Mouse (Mus musculus) neural tube, embryonic 14.5 days (tissue): ENCODE results near the gene Ang. TPM values are rescaled to one million over a fixed set of nuclear protein-coding genes. Genes with fewer than 3 reads are reported as not detected.
"Not testable (repeated sequence)": the region's sequence is repeated elsewhere in the genome, so short reads cannot be mapped to it uniquely, and the experiment has no call there.

Experiments used
- ATAC-seq: fragments of 200-750 bp; cut with Nextera tagmentation; 2 replicates; pipeline ENCODE4 v1.8.0; 2017; ENCODE audit warnings: low read depth, mild to moderate bottlenecking, moderate TSS enrichment, moderate library complexity
- H3K27ac ChIP-seq: fragments of 300-500 bp; sonication (generic); 2 replicates; pipeline ENCODE4 v1.5.1; 2014; ENCODE audit warnings: low read depth, mild to moderate bottlenecking, control low read depth, low read length, moderate library complexity, mixed read lengths
- H3K27me3 ChIP-seq: fragments of 300-500 bp; sonication (generic); 2 replicates; pipeline ENCODE4 v1.6.1; 2014; ENCODE audit warnings: low read length; ENCODE audit not compliant: control insufficient read depth, insufficient read depth
- H3K36me3 ChIP-seq: fragments of 300-500 bp; sonication (generic); 2 replicates; pipeline ENCODE4 v1.6.1; 2014; ENCODE audit warnings: low read length, mixed read lengths; ENCODE audit not compliant: control insufficient read depth, insufficient read depth
- H3K4me1 ChIP-seq: fragments of 300-500 bp; sonication (generic); 2 replicates; pipeline ENCODE4 v1.6.1; 2014; ENCODE audit warnings: low read length; ENCODE audit not compliant: control insufficient read depth, insufficient read depth
- H3K4me2 ChIP-seq: fragments of 300-500 bp; sonication (generic); 2 replicates; pipeline ENCODE4 v1.6.1; 2014; ENCODE audit warnings: mild to moderate bottlenecking, low read depth, low read length, control low read depth
- H3K4me3 ChIP-seq: fragments of 300-500 bp; sonication (generic); 2 replicates; pipeline ENCODE4 v1.5.1; 2014; ENCODE audit warnings: low read depth, low read length, control low read depth, mixed read lengths
- H3K9ac ChIP-seq: fragments of 300-500 bp; sonication (generic); replicated peaks from 2 replicates; pipeline ENCODE4 v1.6.1; 2014; ENCODE audit warnings: low read depth, mild to moderate bottlenecking, control low read depth, low read length, mixed read lengths
- H3K9me3 ChIP-seq: fragments of 300-500 bp; sonication (generic); 2 replicates; pipeline ENCODE4 v1.6.1; 2016; ENCODE audit warnings: low read length; ENCODE audit not compliant: control insufficient read depth
- WGBS: fragments of 180-500 bp; shearing (Covaris S2); extraction: QIAGEN DNeasy Blood & Tissue Kit; methylation state at CpG from one replicate; pipeline ENCODE4 v1.1.7; 2014; 5-methylcytosine and 5-hydroxymethylcytosine counted together
- polyA plus RNA-seq: library from polyadenylated mRNA; unstranded; fragments of >200 nt; fragmentation: Nextera tagmentation; extraction: Ambion mirVana; gene quantifications from 2 replicates; pipeline ENCODE4 v1.2.1, GENCODE M21; 2014

Gene Ang
- polyA plus RNA-seq, 1 experiment from 2014 or later: 2.7 TPM

DNA sequence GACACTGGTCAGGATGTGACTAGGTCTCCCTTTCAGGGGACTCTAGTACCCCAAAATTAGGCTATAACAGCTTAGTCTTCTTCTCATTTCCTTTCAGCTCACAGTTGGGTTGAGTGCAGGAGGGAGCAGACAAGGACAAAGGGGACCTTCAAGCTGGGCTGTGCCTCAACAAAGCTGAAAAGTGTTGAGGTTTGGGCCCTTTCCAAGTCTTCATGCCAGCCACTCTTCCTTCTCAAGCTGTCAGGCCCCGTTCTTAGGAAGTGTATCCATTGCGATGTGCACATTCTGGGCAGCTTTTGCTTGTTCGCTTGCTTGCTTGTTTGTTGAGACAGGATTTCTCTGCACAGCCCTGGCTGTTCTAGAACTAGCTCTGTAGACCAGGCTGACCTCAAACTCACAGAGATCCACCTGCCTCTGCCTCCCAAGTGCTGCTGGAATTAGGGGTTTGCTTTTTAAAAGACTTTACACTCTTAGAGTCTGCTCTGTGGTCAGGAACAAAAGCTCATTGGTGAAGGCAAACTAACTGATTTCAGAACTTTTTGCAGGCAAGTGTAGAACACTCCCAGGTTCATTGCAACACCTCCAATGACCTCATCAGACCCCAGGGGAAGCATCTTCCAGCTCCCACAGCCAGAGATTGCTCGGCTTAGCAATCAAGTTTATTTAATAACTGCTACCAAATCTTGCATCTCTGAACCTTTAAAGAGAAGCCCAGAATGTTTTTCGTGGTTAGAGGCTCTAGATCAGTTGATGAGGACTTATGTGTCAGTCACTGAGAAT, 3.3 kb downstream of the Ang start:
- no peak overlapping the region for H3K4me3 ChIP-seq
- H3K9ac ChIP-seq: no peak overlapping the region
- WGBS: 80% methylated on average over 5 of the region's 5 CpGs
- no peak overlapping the region for H3K4me2 ChIP-seq
- H3K27ac ChIP-seq: no peak overlapping the region
- ATAC-seq: no peak
- no peaks in the 10 kb centered on the region for H3K27me3 ChIP-seq
- no peaks in the 10 kb centered on the region for H3K4me1 ChIP-seq
- no peaks in the 10 kb centered on the region for H3K36me3 ChIP-seq
- H3K9me3 ChIP-seq: no peaks in the 10 kb centered on the region

DNA sequence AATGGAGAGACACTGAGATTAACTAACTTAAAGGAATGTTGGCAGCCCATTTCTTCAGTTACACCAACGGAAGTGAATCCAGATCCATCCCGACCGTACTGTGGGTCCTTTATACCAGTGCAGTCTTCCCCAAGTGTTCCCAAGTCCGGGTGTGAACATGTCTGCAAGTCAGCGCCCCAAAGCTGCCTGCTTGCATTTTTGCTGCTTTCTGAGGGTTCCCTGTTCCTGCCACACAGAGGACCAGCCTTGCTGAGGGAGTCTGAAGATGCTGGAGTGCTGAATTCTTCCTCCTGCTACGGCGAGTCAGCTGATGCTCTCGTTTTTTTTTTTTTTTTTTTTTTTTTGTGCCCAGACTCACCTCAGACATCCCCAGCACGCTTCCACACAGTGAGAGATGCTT, 4.0 kb downstream of the Ang start:
- Histone ChIP-seq H3K9ac (no peak overlapping the region), H3K9me3 (no peaks in the 10 kb centered on the region), H3K4me1 (no peaks in the 10 kb centered on the region), H3K27me3 (no peaks in the 10 kb centered on the region), H3K27ac (no peak overlapping the region), H3K4me2 (no peak overlapping the region), H3K36me3 (no peaks in the 10 kb centered on the region), H3K4me3 (no peak overlapping the region)
- WGBS: 68% methylated on average over 9 of the region's 9 CpGs
- ATAC-seq: no peak

- no peaks in the 10 kb centered on the region for H3K27me3 ChIP-seq
- no peak for ATAC-seq
- no peaks in the 10 kb centered on the region for H3K4me1 ChIP-seq
- no peaks in the 10 kb centered on the region for H3K9me3 ChIP-seq
- no peak overlapping the region for H3K4me2 ChIP-seq
- H3K4me3 ChIP-seq: no peak overlapping the region
- no peaks in the 10 kb centered on the region for H3K36me3 ChIP-seq
- no peak overlapping the region for H3K27ac ChIP-seq
- no peak overlapping the region for H3K9ac ChIP-seq
- WGBS: 69% methylated on average over 9 of the region's 9 CpGs
These were observed 5.0 kb downstream of the Ang start for GRCm38 (mm10) chr14:51095736-51096524.

GRCm38 (mm10) chr14:51098300-51098699, 7.3 kb downstream of the Ang start:
- WGBS: 16% methylated on average over 1 of the region's 1 CpGs
- not testable (repeated sequence) for H3K36me3 ChIP-seq, H3K9ac ChIP-seq, H3K4me2 ChIP-seq, H3K4me1 ChIP-seq, H3K27me3 ChIP-seq, H3K9me3 ChIP-seq, H3K27ac ChIP-seq, H3K4me3 ChIP-seq
- peak; percentile 69 for ATAC-seq

DNA sequence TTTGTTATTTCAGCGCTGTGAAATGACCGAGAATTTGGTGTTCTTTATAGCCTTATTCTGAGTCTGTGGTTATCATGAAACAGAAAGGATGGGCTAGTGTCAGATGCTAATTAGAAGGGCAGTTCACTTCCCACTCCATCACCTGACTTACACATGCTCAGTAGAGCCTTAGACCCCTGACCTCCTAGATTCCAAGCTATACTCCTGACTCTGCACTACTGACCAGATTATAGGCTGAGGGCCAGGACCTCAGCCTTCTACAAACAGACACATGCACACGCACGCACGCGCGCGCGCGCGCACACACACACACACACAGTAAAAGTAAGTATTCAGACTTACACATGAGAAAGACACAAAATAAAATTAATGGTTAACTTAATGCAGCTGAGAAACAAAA, 8.0 kb downstream of the Ang start:
- no peak; the same call in 1 of the 2 replicates for ATAC-seq

DNA sequence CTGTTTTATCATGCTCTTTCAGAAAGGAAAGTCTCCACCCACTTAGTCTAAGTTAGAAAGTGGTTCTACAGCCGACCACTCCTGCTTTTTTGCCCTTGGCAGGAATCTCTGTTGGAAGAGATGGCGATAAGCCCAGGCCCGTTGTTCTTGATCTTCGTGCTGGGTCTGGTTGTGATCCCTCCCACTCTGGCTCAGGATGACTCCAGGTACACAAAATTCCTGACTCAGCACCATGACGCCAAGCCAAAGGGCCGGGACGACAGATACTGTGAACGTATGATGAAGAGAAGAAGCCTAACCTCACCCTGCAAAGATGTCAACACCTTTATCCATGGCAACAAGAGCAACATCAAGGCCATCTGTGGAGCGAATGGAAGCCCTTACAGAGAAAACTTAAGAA, 10.3 kb downstream of the Ang start:
- Histone ChIP-seq H3K4me2 (no peak overlapping the region), H3K27me3 (no peaks in the 10 kb centered on the region), H3K27ac (no peak overlapping the region), H3K36me3 (no peaks in the 10 kb centered on the region), H3K9me3 (no peaks in the 10 kb centered on the region), H3K4me1 (no peaks in the 10 kb centered on the region), H3K4me3 (no peak overlapping the region), H3K9ac (no peak overlapping the region)
- ATAC-seq: no peak
- WGBS: 83% methylated on average over 9 of the region's 9 CpGs

More for the DNA sequence above, 8.0 kb downstream of the Ang start:
- H3K4me1 ChIP-seq: no peaks in the 10 kb centered on the region
- H3K4me2 ChIP-seq: no peak overlapping the region
- no peak overlapping the region for H3K27ac ChIP-seq
- H3K9me3 ChIP-seq: no peaks in the 10 kb centered on the region
- H3K27me3 ChIP-seq: no peaks in the 10 kb centered on the region
- no peak overlapping the region for H3K9ac ChIP-seq
- no peaks in the 10 kb centered on the region for H3K36me3 ChIP-seq
- no peak overlapping the region for H3K4me3 ChIP-seq
- 96% methylated on average over 11 of the region's 11 CpGs for WGBS

DNA sequence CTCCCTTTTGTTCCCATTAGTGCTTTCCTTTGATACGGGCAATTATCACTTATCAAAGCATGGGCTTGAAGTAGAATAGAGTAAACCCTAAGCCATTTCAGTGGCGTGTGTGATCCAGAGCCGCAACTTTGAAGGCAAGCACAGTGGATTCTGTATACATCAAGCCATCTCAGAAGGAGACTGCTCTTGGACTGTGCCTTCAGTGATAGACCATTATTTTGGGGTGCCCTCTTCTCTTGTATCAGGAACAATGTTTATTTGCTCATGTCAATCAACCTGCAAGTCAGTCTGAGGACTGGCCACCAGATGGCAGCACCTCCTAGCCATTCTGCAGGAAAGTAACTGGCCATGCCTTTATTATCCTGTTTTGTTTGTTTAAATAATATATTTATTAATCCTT, 12.3 kb downstream of the Ang start:
- H3K27me3 ChIP-seq: no peaks in the 10 kb centered on the region
- no peak overlapping the region for H3K27ac ChIP-seq
- WGBS: 54% methylated on average over 3 of the region's 3 CpGs
- no peak overlapping the region for H3K4me2 ChIP-seq
- H3K4me1 ChIP-seq: no peaks in the 10 kb centered on the region
- H3K36me3 ChIP-seq: no peaks in the 10 kb centered on the region
- H3K4me3 ChIP-seq: no peak overlapping the region
- H3K9me3 ChIP-seq: no peaks in the 10 kb centered on the region
- no peak overlapping the region for H3K9ac ChIP-seq
- peak; percentile 42 for ATAC-seq

- H3K36me3 ChIP-seq: no peaks in the 10 kb centered on the region
- ATAC-seq: no peak
- H3K4me2 ChIP-seq: no peak overlapping the region
- no peaks in the 10 kb centered on the region for H3K9me3 ChIP-seq
- no peaks in the 10 kb centered on the region for H3K4me1 ChIP-seq
- no peak overlapping the region for H3K27ac ChIP-seq
- H3K27me3 ChIP-seq: no peaks in the 10 kb centered on the region
- no peak overlapping the region for H3K4me3 ChIP-seq
- H3K9ac ChIP-seq: no peak overlapping the region
- WGBS: 92% methylated on average over 2 of the region's 2 CpGs
These were observed 13.4 kb downstream of the Ang start for GRCm38 (mm10) chr14:51104366-51104765.

DNA sequence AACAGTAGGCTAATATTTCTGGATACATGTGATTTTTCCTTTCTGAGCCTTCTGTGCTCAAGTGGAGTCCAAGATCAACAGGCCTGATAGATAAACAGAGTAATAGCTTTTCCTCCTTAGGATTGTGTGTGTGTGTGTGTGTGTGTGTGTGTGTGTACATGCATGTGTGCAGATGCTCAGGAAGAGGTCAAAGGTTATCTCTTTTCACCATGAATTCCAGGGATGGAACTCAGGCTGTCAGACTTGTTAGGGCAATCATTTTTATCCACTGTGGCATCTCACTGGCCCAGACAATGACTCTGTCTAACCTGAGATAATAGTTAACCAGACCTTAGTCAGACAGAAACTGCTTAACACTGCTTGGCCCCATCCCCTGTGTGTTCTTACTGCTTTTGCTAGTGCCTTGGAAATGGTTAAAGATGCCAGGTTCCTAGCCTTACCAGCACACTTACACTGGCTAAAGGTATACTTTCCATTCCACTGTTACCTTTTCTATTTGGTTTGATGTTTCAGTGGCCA, 15.6 kb downstream of the Ang start:
- no peaks in the 10 kb centered on the region for H3K4me1 ChIP-seq

More for the DNA sequence above, 15.6 kb downstream of the Ang start:
- Histone ChIP-seq H3K36me3 (no peaks in the 10 kb centered on the region), H3K27ac (no peak overlapping the region), H3K4me2 (no peak overlapping the region), H3K4me3 (no peak overlapping the region), H3K9me3 (no peaks in the 10 kb centered on the region), H3K9ac (no peak overlapping the region), H3K27me3 (no peaks in the 10 kb centered on the region)
- ATAC-seq: no peak
